Mouse (Mus musculus) stomach, postnatal 0 days (tissue): Measurements from ENCODE around the gene Rps6. TPM values are rescaled to one million over a fixed set of nuclear protein-coding genes. Genes with fewer than 3 reads are reported as not detected.

Source experiments
- ATAC-seq: fragments of 200-750 bp; cut with Nextera tagmentation; 2 replicates; pipeline ENCODE4 v1.8.0; 2017; ENCODE audit not compliant: low FRiP score, low TSS enrichment
- DNase-seq: peaks from one replicate; pipeline ENCODE4 v3.0.0-alpha.2; 2016; ENCODE audit warnings: low spot score
- H3K27ac ChIP-seq: fragments of 300-500 bp; sonication (generic); replicated peaks from 2 replicates; pipeline ENCODE4 v1.5.1; 2014; ENCODE audit warnings: mild to moderate bottlenecking, control low read depth
- H3K27me3 ChIP-seq: fragments of 300-500 bp; sonication (generic); 2 replicates; pipeline ENCODE4 v1.6.1; 2014; ENCODE audit warnings: low read length; ENCODE audit not compliant: control insufficient read depth, insufficient read depth
- H3K36me3 ChIP-seq: fragments of 300-500 bp; sonication (generic); 2 replicates; pipeline ENCODE4 v1.6.1; 2014; ENCODE audit warnings: low read length, mixed read lengths; ENCODE audit not compliant: control insufficient read depth, insufficient read depth
- H3K4me1 ChIP-seq: fragments of 300-500 bp; sonication (generic); replicated peaks from 2 replicates; pipeline ENCODE4 v1.6.1; 2014; ENCODE audit warnings: antibody characterized with exemption; ENCODE audit not compliant: control insufficient read depth, insufficient read depth
- H3K4me2 ChIP-seq: fragments of 300-500 bp; sonication (generic); replicated peaks from 2 replicates; pipeline ENCODE4 v1.6.1; 2014; ENCODE audit warnings: low read depth, mild to moderate bottlenecking, control low read depth, moderate library complexity
- H3K4me3 ChIP-seq: fragments of 300-500 bp; sonication (generic); 2 replicates; pipeline ENCODE4 v1.5.1; 2014; ENCODE audit warnings: low read depth, low read length, control low read depth
- H3K9ac ChIP-seq: fragments of 300-500 bp; sonication (generic); 2 replicates; pipeline ENCODE4 v1.6.1; 2014; ENCODE audit warnings: mild to moderate bottlenecking, low read length, control low read depth, mixed read lengths
- H3K9me3 ChIP-seq: fragments of 300-500 bp; sonication (generic); 2 replicates; pipeline ENCODE4 v1.6.1; 2016; ENCODE audit warnings: low read length; ENCODE audit not compliant: control insufficient read depth
- CTCF ChIP-seq: IDR thresholded peaks from 2 replicates; pipeline ENCODE4 v1.5.1; 2016; ENCODE audit warnings: antibody characterized with exemption, low read depth, mild to moderate bottlenecking, moderate library complexity
- EP300 ChIP-seq: optimal IDR thresholded peaks from 2 replicates; pipeline ENCODE3; 2016; ENCODE audit warnings: antibody characterized with exemption
- WGBS: fragments of 180-500 bp; shearing (Covaris S2); extraction: QIAGEN DNeasy Blood & Tissue Kit; methylation state at CpG from one replicate; pipeline ENCODE4 v1.1.7; 2014; 5-methylcytosine and 5-hydroxymethylcytosine counted together
- polyA plus RNA-seq: library from polyadenylated mRNA; unstranded; fragments of >200 nt; fragmentation: Nextera tagmentation; extraction: Ambion mirVana; gene quantifications from 2 replicates; pipeline ENCODE4 v1.2.1, GENCODE M21; 2015

Gene Rps6
- polyA plus RNA-seq, 1 experiment from 2014 or later, result 619 TPM

DNA sequence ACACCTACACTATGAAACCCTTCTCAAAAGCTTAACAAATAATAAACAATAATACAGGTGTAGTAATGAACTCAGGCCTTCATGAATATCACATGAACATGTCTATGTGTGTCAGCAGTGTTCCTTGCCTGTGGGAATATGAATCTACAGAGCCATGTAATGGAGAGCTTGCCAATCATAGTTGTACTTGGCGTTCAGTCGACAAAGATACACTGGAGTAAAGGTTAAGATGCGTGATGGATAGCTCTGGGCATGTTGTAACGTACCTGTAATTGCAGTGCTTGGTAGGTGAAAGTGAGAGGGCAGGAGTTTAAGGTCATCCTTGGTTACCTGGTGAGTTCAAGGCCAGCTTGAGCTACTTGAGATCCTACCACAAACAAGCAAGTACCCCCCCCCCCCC, 24.0 kb upstream of the Rps6 start:
- Histone ChIP-seq H3K4me2 (no peak overlapping the region), H3K27ac (no peak overlapping the region), H3K4me3 (no peak overlapping the region), H3K9me3 (no peaks in the 10 kb centered on the region), H3K4me1 (no peaks in the 10 kb centered on the region), H3K27me3 (no peaks in the 10 kb centered on the region), H3K36me3 (no peaks in the 10 kb centered on the region), H3K9ac (no peak overlapping the region)
- no peak for TF ChIP-seq EP300
- no peak for TF ChIP-seq CTCF
- DNase-seq, result no peak
- 71% methylated on average over 4 of the region's 4 CpGs for WGBS
- no peak for ATAC-seq

DNA sequence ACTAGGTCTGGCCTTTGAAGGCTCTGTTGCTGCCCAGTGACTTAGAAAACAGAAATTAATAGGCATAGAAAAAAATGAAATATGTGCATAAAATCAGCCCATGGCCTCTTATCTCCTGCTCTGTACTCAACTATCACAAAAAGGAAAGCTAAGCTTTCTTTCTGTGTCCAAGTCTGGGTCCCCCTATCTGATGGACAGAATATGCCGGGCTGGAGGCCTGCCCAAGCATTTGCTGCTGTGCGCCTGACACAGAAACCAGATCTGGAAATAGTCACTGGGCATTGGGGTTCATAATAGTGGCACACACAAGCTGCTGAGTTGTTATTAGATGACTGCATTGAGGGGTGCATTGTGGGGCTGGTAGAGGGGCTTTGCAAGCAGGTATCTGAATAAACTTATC, 22.3 kb upstream of the Rps6 start:
- Histone ChIP-seq H3K9ac (no peak overlapping the region), H3K9me3 (no peaks in the 10 kb centered on the region), H3K4me1 (no peaks in the 10 kb centered on the region), H3K4me3 (no peak overlapping the region), H3K36me3 (no peaks in the 10 kb centered on the region), H3K27me3 (no peaks in the 10 kb centered on the region), H3K4me2 (no peak overlapping the region), H3K27ac (no peak overlapping the region)
- TF ChIP-seq CTCF, result no peak
- no peak for TF ChIP-seq EP300
- DNase-seq, result no peak
- 92% methylated on average over 2 of the region's 2 CpGs for WGBS
- ATAC-seq, result no peak

DNA sequence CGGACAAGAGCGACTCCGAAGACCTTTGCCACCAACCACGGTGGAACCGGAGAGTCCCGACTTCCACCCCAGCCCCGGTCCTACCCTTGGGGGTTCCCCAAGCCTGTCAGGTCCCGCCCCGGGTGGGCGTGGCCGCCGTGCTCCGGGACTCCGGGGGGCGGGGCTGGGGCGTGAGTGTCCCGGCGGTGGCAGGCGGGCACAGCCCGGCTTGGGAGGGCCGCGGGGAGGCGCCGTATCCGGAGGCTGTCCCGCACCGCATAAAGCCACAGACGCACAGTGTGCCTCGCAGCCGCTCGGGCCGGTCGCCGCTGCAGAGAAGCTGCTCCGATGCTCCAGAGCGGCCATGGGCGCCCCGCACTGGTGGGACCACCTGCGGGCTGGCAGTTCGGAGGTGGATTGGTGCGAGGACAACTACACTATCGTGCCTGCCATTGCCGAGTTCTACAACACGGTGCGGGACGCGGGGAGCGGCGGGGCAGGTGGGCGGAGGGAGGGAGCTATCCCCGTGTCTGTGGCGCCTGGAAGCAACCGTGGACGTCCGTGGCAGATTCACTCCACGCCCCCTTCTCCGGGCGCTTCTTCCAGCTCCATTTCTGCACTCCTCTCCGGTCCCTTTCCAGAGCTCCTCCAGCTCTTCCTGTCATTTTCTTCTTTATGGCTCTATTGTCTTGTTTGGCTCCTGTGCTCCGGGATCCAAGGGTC, 17.1 kb upstream of the Rps6 start, which contains the start of gene Acer2:
Acer2 (plus strand) TSS at position 251 of the 702 bp plus-strand sequence.
- H3K9me3 ChIP-seq, result no peaks in the 10 kb centered on the region
- TF ChIP-seq EP300, result no peak
- peak; percentile 50 for TF ChIP-seq CTCF
- no peaks in the 10 kb centered on the region for H3K4me1 ChIP-seq
- DNase-seq, result peak; percentile 96
- H3K27me3 ChIP-seq, result no peaks in the 10 kb centered on the region
- under 1% methylated on average over 58 of the region's 60 CpGs for WGBS
- peak within 1 kb of the TSS; percentile 70 for H3K9ac ChIP-seq
- peak within 1 kb of the TSS; percentile 53; the same call in 1 of the 2 replicates for H3K27ac ChIP-seq
- ATAC-seq, result peak; percentile 94
- H3K4me3 ChIP-seq, result peak within 1 kb of the TSS; percentile 68
- H3K4me2 ChIP-seq, result peak within 1 kb of the TSS; percentile 96
- H3K36me3 ChIP-seq, result no peaks in the 10 kb centered on the region

- no peak overlapping the region for H3K9ac ChIP-seq
- H3K36me3 ChIP-seq, result no peaks in the 10 kb centered on the region
- no peak overlapping the region for H3K27ac ChIP-seq
- no peaks in the 10 kb centered on the region for H3K27me3 ChIP-seq
- H3K9me3 ChIP-seq, result no peaks in the 10 kb centered on the region
- no peak for ATAC-seq
- H3K4me2 ChIP-seq, result no peak overlapping the region
- TF ChIP-seq EP300, result no peak
- TF ChIP-seq CTCF, result no peak
- 51% methylated on average over 4 of the region's 4 CpGs for WGBS
- H3K4me1 ChIP-seq, result no peaks in the 10 kb centered on the region
- no peak overlapping the region for H3K4me3 ChIP-seq
- DNase-seq, result no peak
Measured at GRCm38 (mm10) chr4:86873072-86873471, 15.9 kb upstream of the Rps6 start.

GRCm38 (mm10) chr4:86871988-86872387, 14.8 kb upstream of the Rps6 start:
- Histone ChIP-seq H3K27ac (no peak overlapping the region), H3K9me3 (no peaks in the 10 kb centered on the region), H3K36me3 (no peaks in the 10 kb centered on the region), H3K4me1 (no peaks in the 10 kb centered on the region), H3K9ac (no peak overlapping the region), H3K4me2 (no peak overlapping the region), H3K27me3 (no peaks in the 10 kb centered on the region), H3K4me3 (no peak overlapping the region)
- DNase-seq (no peak), ATAC-seq (no peak)
- no peak for TF ChIP-seq CTCF

DNA sequence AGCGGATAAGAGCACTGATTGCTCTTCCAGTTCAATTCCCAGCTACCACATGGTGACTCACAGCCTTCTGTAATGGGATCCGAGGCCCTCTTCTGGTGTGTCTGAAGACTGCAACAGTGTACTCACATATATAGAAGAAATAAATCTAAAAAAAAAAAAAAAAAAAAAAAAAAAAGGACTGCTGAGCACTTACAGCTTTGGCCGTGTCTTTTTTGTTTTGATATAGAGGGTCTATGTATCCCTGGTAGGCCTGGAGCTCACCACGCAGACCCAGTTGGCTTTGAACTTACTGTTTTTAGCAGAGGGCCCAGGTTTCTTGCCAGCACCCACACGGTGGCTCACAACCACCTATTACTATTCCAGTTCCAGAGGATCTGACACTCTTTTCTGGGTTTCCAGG, 6.9 kb upstream of the Rps6 start:
- Histone ChIP-seq H3K9me3 (no peaks in the 10 kb centered on the region), H3K9ac (no peak overlapping the region), H3K4me3 (no peak overlapping the region), H3K4me2 (no peak overlapping the region), H3K27me3 (no peaks in the 10 kb centered on the region), H3K27ac (no peak overlapping the region), H3K36me3 (no peaks in the 10 kb centered on the region), H3K4me1 (no peaks in the 10 kb centered on the region)
- no peak for DNase-seq
- 75% methylated on average over 5 of the region's 5 CpGs for WGBS
- TF ChIP-seq CTCF (no peak), EP300 (no peak)
- no peak for ATAC-seq
